In genomic region chr7:101462327-101463068, GRCm38 (mm10) we compare ENCODE assay signal across 12 mouse cellular contexts. TPM values are rescaled to one million over a fixed set of nuclear protein-coding genes. Genes with fewer than 3 reads are reported as not detected.
DNase-seq lines count a peak whose midpoint lies in the region; ATAC-seq and TF ChIP-seq lines count a peak whose summit lies in the region.
"Had no signal": no experiment of that assay in that cellular context is flagged by ENCODE, and none has a peak within 500 bp of the region (broad histone marks: within the 10 kb centered on the region; RNA-seq: fewer than 3 reads in every experiment).

No protein-coding gene starts in this region.

- no peak for TF ChIP-seq CTCF in lung, embryonic 14.5 days (IDR thresholded peaks at IDR 0.05; ENCODE audit: low read depth)

- peak; percentile 62 for DNase-seq in gastrocnemius, postnatal 10 days
- DNase-seq in gastrocnemius, adult 8-10 months (ENCODE audit: low spot score in 2 of 2), result no peak
- DNase-seq in lung, embryonic 14.5 days, result peak; percentile 62
- no peak for DNase-seq in lung, postnatal 25 days (ENCODE audit: low spot score)
- peak; percentile 89 for DNase-seq in left cerebral cortex, postnatal 4 days
- DNase-seq in thymus, postnatal 10 days (ENCODE audit: low spot score in 2 of 2), result no peak
- DNase-seq in frontal cortex, postnatal 10 days (ENCODE audit: low spot score in 2 of 2), result no peak
- DNase-seq: lung, adult 2 months; thymus, adult 2 months had no signal

- peaks cover 11% of the 10 kb centered on the region for H3K4me1 ChIP-seq in lung, embryonic 14.5 days (ENCODE audit: insufficient read depth)

- no peaks in the 10 kb centered on the region for H3K9me3 ChIP-seq in lung, embryonic 14.5 days (ENCODE audit: low read depth, low read length)
- H3K9me3 ChIP-seq: embryonic facial prominence, embryonic 12.5 days; neural tube, embryonic 12.5 days had no signal

- H3K9ac ChIP-seq in lung, embryonic 14.5 days, result no peak overlapping the region
- H3K9ac ChIP-seq: embryonic facial prominence, embryonic 12.5 days; neural tube, embryonic 12.5 days had no signal

- WGBS in lung, embryonic 14.5 days, result 67% methylated on average over 14 of the region's 14 CpGs

- no peak overlapping the region for H3K4me2 ChIP-seq in lung, embryonic 14.5 days
- H3K4me2 ChIP-seq: embryonic facial prominence, embryonic 12.5 days; neural tube, embryonic 12.5 days had no signal

- H3K27ac ChIP-seq in lung, embryonic 14.5 days (ENCODE audit: low read depth), result no peak overlapping the region
- H3K27ac ChIP-seq: embryonic facial prominence, embryonic 12.5 days; neural tube, embryonic 12.5 days had no signal

- no peak overlapping the region for H3K4me3 ChIP-seq in lung, embryonic 14.5 days (ENCODE audit: low read depth, low read length)
- H3K4me3 ChIP-seq: embryonic facial prominence, embryonic 12.5 days; neural tube, embryonic 12.5 days had no signal

- ATAC-seq in lung, embryonic 14.5 days (ENCODE audit: insufficient read depth), result no peak
- peak; percentile 15; the same call in 1 of the 2 replicates for ATAC-seq in granulocyte monocyte progenitor cell, adult 5-6 weeks (replicated peaks; ENCODE audit: poor library complexity, severe bottlenecking)

- no peaks in the 10 kb centered on the region for H3K36me3 ChIP-seq in lung, embryonic 14.5 days (ENCODE audit: insufficient read depth)
- H3K36me3 ChIP-seq: embryonic facial prominence, embryonic 12.5 days; neural tube, embryonic 12.5 days had no signal

- intact Hi-C loops in left cerebral cortex, postnatal 4 days (cut with DNase I), result no loop called here

- H3K27me3 ChIP-seq in lung, embryonic 14.5 days (ENCODE audit: insufficient read depth, low read length), result peaks cover 5% of the 10 kb centered on the region; the same call in 1 of the 2 replicates
- H3K27me3 ChIP-seq: neural tube, embryonic 12.5 days had no signal

RNA-seq across cellular contexts. Expression of gene Pde2a, which starts 41.0 kb away (rescaled TPM):
- total RNA-seq in gastrocnemius, postnatal 10 days (2021), result 10 to 100 TPM; 48.2 to 48.4 TPM
- 10 to 100 TPM; 15.2 to 22.9 (median 18.4) TPM for total RNA-seq in gastrocnemius, adult 8-10 months (2022)
- 14.3 and 29.3 TPM in 2 replicates for polyA plus RNA-seq in lung, embryonic 14.5 days (2014; fragmentation: Nextera tagmentation; extraction: Ambion mirVana)
- 15.8 and 21.1 TPM in 2 replicates for total RNA-seq in granulocyte monocyte progenitor cell, adult 5-6 weeks (2014; fragmentation: Nextera tagmentation)
- 23.1 and 28.5 TPM in 2 replicates for total RNA-seq in granulocyte monocyte progenitor cell, adult 5-6 weeks (2017)
- 100 to 1,000 TPM; 173 to 179 TPM for total RNA-seq in left cerebral cortex, postnatal 4 days (2021)

RNA-seq across cellular contexts. Expression of gene Gm45837, which starts 51.8 kb away (rescaled TPM):
- total RNA-seq in gastrocnemius, postnatal 10 days (2021), result 1 to 10 TPM in 1 of 2 experiments, not detected in 1; 4.7 TPM
- 1 to 10 TPM in 2 of 4 experiments, not detected in 2; 3.8 to 4.1 TPM for total RNA-seq in gastrocnemius, adult 8-10 months (2022)
- 12.2 TPM in 1 of 2 replicates, not detected in the other for polyA plus RNA-seq in lung, embryonic 14.5 days (2014; fragmentation: Nextera tagmentation; extraction: Ambion mirVana)
- not detected in 2 replicates for total RNA-seq in granulocyte monocyte progenitor cell, adult 5-6 weeks (2014; fragmentation: Nextera tagmentation)
- total RNA-seq in granulocyte monocyte progenitor cell, adult 5-6 weeks (2017), result 2.6 TPM in 1 of 2 replicates, not detected in the other
- total RNA-seq in left cerebral cortex, postnatal 4 days (2021), result 1 to 10 TPM in 1 of 2 experiments, not detected in 1; 6.6 TPM
- polyA plus RNA-seq: embryonic facial prominence, embryonic 12.5 days; neural tube, embryonic 12.5 days; thymus, adult 2 months had no signal

Comparison
In these comparisons a context has a peak if more than half of its experiments do, and no peak if none do; other contexts are left out.
1. DNase-seq: peak in gastrocnemius, postnatal 10 days (single experiment), lung, embryonic 14.5 days (single experiment) and left cerebral cortex, postnatal 4 days (single experiment); none in gastrocnemius, adult 8-10 months (0 of 2), lung, postnatal 25 days (single experiment), thymus, postnatal 10 days (0 of 2) and frontal cortex, postnatal 10 days (0 of 2).